In genomic region chr6:73182410-73182809, GRCm38 (mm10) we compare ENCODE assay signal across 21 mouse cellular contexts. TPM values are rescaled to one million over a fixed set of nuclear protein-coding genes. Genes with fewer than 3 reads are reported as not detected.
A peak's percentile ranks its signal among the peaks of the same experiment; 100 is the strongest.
DNase-seq lines count a peak whose midpoint lies in the region; ATAC-seq lines count a peak whose summit lies in the region.
"Had no signal": no experiment of that assay in that cellular context is flagged by ENCODE, and none has a peak within 500 bp of the region (broad histone marks: within the 10 kb centered on the region; RNA-seq: fewer than 3 reads in every experiment).

No protein-coding gene starts in this region.

- peaks cover 3% of the 10 kb centered on the region; the same call in 1 of the 2 replicates for H3K4me1 ChIP-seq in kidney, embryonic 14.5 days (ENCODE audit: control insufficient read depth, insufficient read depth, low read length)
- H3K4me1 ChIP-seq: hindbrain, embryonic 12.5 days had no signal

- peak; percentile 72 for ATAC-seq in kidney, embryonic 14.5 days (ENCODE audit: low FRiP score, low TSS enrichment)
- peak; percentile 52; the same call in 1 of the 2 replicates for ATAC-seq in megakaryocyte progenitor cell, adult 5-6 weeks (replicated peaks; ENCODE audit: poor library complexity)
- ATAC-seq: forebrain, embryonic 16.5 days; midbrain, embryonic 16.5 days had no signal

- H3K9ac ChIP-seq in kidney, embryonic 14.5 days (ENCODE audit: low read depth, low read length): no peak overlapping the region
- H3K9ac ChIP-seq: embryonic facial prominence, embryonic 15.5 days; heart, embryonic 15.5 days; hindbrain, embryonic 12.5 days had no signal

- WGBS in kidney, embryonic 14.5 days: 23% methylated on average over 3 of the region's 3 CpGs

- H3K27me3 ChIP-seq in kidney, embryonic 14.5 days (ENCODE audit: control insufficient read depth, insufficient read depth, low read length): no peaks in the 10 kb centered on the region
- H3K27me3 ChIP-seq: embryonic facial prominence, embryonic 15.5 days; heart, embryonic 15.5 days; hindbrain, embryonic 12.5 days had no signal

- H3K4me3 ChIP-seq in kidney, embryonic 14.5 days (ENCODE audit: low read length): no peak overlapping the region
- H3K4me3 ChIP-seq: embryonic facial prominence, embryonic 15.5 days; heart, embryonic 15.5 days; hindbrain, embryonic 12.5 days; left cerebral cortex, adult 2 months had no signal

- H3K27ac ChIP-seq in kidney, embryonic 14.5 days (ENCODE audit: low read depth, low read length): no peak overlapping the region; the same call in 1 of the 2 replicates
- H3K27ac ChIP-seq: embryonic facial prominence, embryonic 15.5 days; heart, embryonic 15.5 days; hindbrain, embryonic 12.5 days; left cerebral cortex, adult 2 months had no signal

- H3K36me3 ChIP-seq in kidney, embryonic 14.5 days (ENCODE audit: control insufficient read depth, insufficient read depth, low read length): no peaks in the 10 kb centered on the region
- H3K36me3 ChIP-seq: embryonic facial prominence, embryonic 15.5 days; heart, embryonic 15.5 days; hindbrain, embryonic 12.5 days had no signal

- H3K9me3 ChIP-seq in kidney, embryonic 14.5 days (ENCODE audit: control insufficient read depth, low read length): no peaks in the 10 kb centered on the region
- H3K9me3 ChIP-seq: embryonic facial prominence, embryonic 15.5 days; heart, embryonic 15.5 days; hindbrain, embryonic 12.5 days had no signal

- H3K4me2 ChIP-seq in kidney, embryonic 14.5 days (replicated peaks; ENCODE audit: low read depth, low read length): no peak overlapping the region
- H3K4me2 ChIP-seq: embryonic facial prominence, embryonic 15.5 days; heart, embryonic 15.5 days; hindbrain, embryonic 12.5 days had no signal

- DNase-seq in embryo, embryonic 10.5 days (ENCODE audit: low spot score): peak; percentile 11
- DNase-seq in embryo, embryonic 11 days: no peak
- no peak for DNase-seq in kidney, postnatal 25 days
- peak; percentile 17 for DNase-seq in 3T3-L1 (ENCODE audit: low read depth, low spot score)
- DNase-seq in T-cell, adult 2 months (ENCODE audit: low spot score): no peak
- DNase-seq: cerebellum, adult 2 months; cerebellum, postnatal 36 days; gastrocnemius, postnatal 25 days; layer of hippocampus, adult 9-11 months; left cerebral cortex, postnatal 4 days; liver had no signal

RNA-seq across cellular contexts. Expression of gene Dnah6, which starts 39.0 kb away (rescaled TPM):
- 0.05 and 0.06 TPM in 2 replicates for polyA plus RNA-seq in kidney, embryonic 14.5 days (2014; fragmentation: Nextera tagmentation; extraction: Ambion mirVana)
- total RNA-seq in megakaryocyte progenitor cell, adult 5-6 weeks (2015): 0.02 and 0.05 TPM in 2 replicates
- 0.04 TPM in 1 of 2 replicates, not detected in the other for total RNA-seq in megakaryocyte progenitor cell, adult 5-6 weeks (2017)
- total RNA-seq: megakaryocyte-erythroid progenitor cell, adult 5-6 weeks; MEL had no signal

Comparison
In these comparisons a context has a peak if more than half of its experiments do, and no peak if none do; other contexts are left out.
1. DNase-seq: peak in embryo, embryonic 10.5 days (single experiment) and 3T3-L1 (single experiment); none in embryo, embryonic 11 days (single experiment), kidney, postnatal 25 days (0 of 2) and T-cell, adult 2 months (single experiment).